Mouse (Mus musculus): ENCODE results near the gene Cabp4. TPM values are rescaled to one million over a fixed set of nuclear protein-coding genes. Genes with fewer than 3 reads are reported as not detected.

Gene Cabp4
- total and polyA plus RNA-seq, 3 experiments, result 0.21 TPM; not detected in 2

DNA sequence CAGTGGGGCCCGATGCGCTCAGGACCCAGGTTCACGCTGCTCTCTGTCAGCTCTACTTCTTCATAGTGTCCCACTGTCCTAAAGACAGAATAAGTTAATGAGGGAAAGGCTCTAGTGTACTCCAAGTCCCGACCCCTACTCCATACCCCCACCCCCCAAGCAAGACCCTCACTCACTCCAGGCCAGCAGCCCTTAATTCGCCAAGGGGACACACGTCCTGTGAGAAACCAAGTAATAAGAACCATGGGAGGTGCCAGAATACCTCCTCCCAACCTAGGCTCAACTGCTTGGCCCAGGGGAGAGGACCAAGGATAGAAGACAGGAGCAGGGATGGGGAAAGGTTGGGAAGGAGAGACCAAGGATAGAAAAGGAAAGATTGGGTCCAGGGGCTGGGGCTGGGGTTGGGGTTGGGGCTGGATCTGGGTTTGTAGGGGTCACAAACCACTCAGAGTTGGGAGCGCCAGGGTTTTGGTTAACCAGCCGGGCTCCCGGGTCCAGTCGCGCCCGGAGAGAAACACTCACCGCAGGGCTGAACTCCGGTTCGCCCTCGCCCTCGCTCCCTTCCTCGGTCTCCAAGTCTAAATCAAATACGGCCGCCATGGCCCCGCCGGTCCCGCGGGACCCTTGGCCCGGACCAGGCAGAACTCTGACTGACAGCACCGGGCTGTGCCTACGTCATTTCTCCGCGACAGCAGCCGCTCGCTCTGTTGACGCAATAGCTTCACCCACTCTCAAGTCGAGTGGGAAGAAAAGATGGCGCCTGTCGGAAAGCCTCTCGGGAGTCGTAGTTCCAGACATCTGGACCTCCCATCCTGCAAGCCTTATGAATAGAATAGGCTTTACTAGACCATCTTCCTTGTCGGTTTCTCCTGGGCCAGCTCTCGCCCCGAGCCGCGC is 19.1 kb upstream of the Cabp4 start, which contains the start of gene Rps6kb2:
Gene Rps6kb2 (minus strand): TSS at position 709 of the 897 bp plus-strand sequence.
- Histone ChIP-seq H3K79me2 (replicated peaks; ENCODE audit: control insufficient read depth, insufficient read depth, low read length) (no peaks in the 10 kb centered on the region), H3K9ac (ENCODE audit: low read depth, low read length) (peak within 1 kb of the TSS; percentile 63), H3K36me3 (ENCODE audit: control insufficient read depth, insufficient read depth, low read length) (no peaks in the 10 kb centered on the region), H3K4me3 (peak within 1 kb of the TSS; percentile 76), H3K27me3 (ENCODE audit: control insufficient read depth, insufficient read depth, low read length) (no peaks in the 10 kb centered on the region), H3K4me1 (ENCODE audit: control insufficient read depth, insufficient read depth, low read length) (peaks cover 3% of the 10 kb centered on the region), H3K27ac (peak within 1 kb of the TSS; percentile 90)
- DNase-seq, result peak; percentile 96 to 97
- TF ChIP-seq EP300 (IDR thresholded peaks at IDR 0.05; ENCODE audit: insufficient read depth, low read depth, low read length) (peak; percentile 88; the same call in 1 of the 2 replicates), POLR2A (IDR thresholded peaks at IDR 0.05; ENCODE audit: insufficient read depth, low read depth, low read length) (peak; percentile 83), CTCF (IDR thresholded peaks at IDR 0.05) (no peak)
- intact Hi-C loops (cut with DNase I), result loop anchor here (2.0 kb wide), 2 partner anchors 14 to 36 kb away; partner anchors contain the start of gene Coro1b
- WGBS, result 6% methylated on average over 42 of the region's 42 CpGs

DNA sequence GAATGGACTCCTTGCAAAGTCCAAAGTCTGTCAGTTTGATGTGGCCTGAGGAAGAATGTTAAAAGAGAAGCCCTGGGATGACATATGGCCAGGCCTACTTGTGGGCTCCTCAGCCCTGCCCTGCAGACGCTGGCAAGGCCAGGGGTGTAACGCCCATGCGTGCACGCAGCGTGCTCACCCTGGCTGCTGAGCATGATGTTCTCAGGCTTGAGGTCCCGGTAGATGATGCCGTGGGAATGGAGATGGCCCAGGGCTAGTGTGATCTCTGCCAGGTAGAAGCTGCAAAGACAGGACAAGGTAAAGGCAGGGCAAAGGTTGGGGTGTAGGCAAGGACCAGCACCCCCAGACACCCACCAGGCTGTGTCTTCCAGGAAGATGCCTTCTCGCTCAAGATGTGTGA is 15.2 kb upstream of the Cabp4 start:
- WGBS, result 94% methylated on average over 8 of the region's 8 CpGs
- no peak for DNase-seq
- Histone ChIP-seq H3K27me3 (ENCODE audit: control insufficient read depth, insufficient read depth, low read length) (no peaks in the 10 kb centered on the region), H3K36me3 (ENCODE audit: control insufficient read depth, insufficient read depth, low read length) (no peaks in the 10 kb centered on the region), H3K9ac (ENCODE audit: low read depth, low read length) (no peak overlapping the region), H3K4me1 (ENCODE audit: control insufficient read depth, insufficient read depth, low read length) (peaks cover 4% of the 10 kb centered on the region; the same call in 1 of the 2 replicates), H3K27ac (no peak overlapping the region), H3K4me3 (no peak overlapping the region), H3K79me2 (replicated peaks; ENCODE audit: control insufficient read depth, insufficient read depth, low read length) (no peaks in the 10 kb centered on the region)
- TF ChIP-seq POLR2A (IDR thresholded peaks at IDR 0.05; ENCODE audit: insufficient read depth, low read depth, low read length), result no peak
- no peak for TF ChIP-seq CTCF (IDR thresholded peaks at IDR 0.05)
- no peak for TF ChIP-seq EP300 (IDR thresholded peaks at IDR 0.05; ENCODE audit: insufficient read depth, low read depth, low read length)
- intact Hi-C loops (cut with DNase I), result no loop called here

DNA sequence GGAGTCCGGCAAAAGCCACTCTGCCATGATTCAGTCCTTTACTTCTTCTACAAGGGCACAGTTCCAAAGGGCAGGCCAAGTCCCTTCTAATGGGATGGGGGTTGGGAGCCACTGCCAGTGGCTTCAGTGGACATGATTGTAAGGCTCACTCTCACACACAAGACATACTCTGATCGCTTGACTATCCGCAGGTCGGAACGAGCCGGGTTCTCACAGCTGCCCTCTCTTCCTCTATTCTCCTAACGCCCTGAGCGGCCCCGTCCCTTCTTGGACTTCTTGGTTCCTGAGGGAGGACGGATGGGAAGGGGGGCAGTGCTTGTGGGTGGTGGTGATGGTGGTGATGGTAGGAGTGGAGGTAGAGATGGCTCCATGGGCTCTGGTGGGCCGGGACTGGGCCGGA is 12.9 kb upstream of the Cabp4 start:
- 85% methylated on average over 12 of the region's 12 CpGs for WGBS
- H3K36me3 ChIP-seq (ENCODE audit: control insufficient read depth, insufficient read depth, low read length), result no peaks in the 10 kb centered on the region
- no peak overlapping the region for H3K27ac ChIP-seq
- no peaks in the 10 kb centered on the region for H3K27me3 ChIP-seq (ENCODE audit: control insufficient read depth, insufficient read depth, low read length)
- intact Hi-C loops (cut with DNase I), result no loop called here
- H3K79me2 ChIP-seq (replicated peaks; ENCODE audit: control insufficient read depth, insufficient read depth, low read length), result no peaks in the 10 kb centered on the region
- TF ChIP-seq EP300 (IDR thresholded peaks at IDR 0.05; ENCODE audit: insufficient read depth, low read depth, low read length) (no peak), POLR2A (IDR thresholded peaks at IDR 0.05; ENCODE audit: insufficient read depth, low read depth, low read length) (no peak), CTCF (IDR thresholded peaks at IDR 0.05) (no peak)
- no peak overlapping the region for H3K9ac ChIP-seq (ENCODE audit: low read depth, low read length)
- peaks cover 3% of the 10 kb centered on the region; the same call in 1 of the 2 replicates for H3K4me1 ChIP-seq (ENCODE audit: control insufficient read depth, insufficient read depth, low read length)
- H3K4me3 ChIP-seq, result no peak overlapping the region
- DNase-seq, result no peak

DNA sequence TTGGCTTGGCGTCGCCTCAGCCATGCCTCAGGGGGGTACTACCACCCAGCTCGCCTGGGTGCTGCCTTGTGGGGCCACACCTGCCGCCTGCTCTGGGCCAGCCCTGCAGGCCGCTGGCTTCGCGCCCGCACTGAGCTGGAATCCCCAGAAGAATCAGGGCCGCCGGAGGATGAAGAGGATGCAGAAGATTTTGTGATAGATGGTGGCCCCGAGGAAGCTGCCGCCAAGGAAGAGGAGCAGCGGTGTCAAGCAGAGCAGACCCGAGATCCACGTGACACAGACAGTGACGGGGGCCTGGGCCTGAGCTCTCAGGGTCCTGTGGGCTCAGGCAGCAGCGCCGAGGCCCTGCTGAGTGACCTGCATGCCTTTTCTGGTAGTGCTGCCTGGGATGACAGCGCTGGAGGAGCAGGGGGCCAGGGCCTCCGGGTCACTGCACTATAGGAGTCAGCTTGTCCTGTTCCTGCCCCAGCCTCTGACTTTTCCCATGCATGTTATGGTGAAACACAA is 12.3 kb upstream of the Cabp4 start:
- Histone ChIP-seq H3K27me3 (ENCODE audit: control insufficient read depth, insufficient read depth, low read length) (no peaks in the 10 kb centered on the region), H3K36me3 (ENCODE audit: control insufficient read depth, insufficient read depth, low read length) (no peaks in the 10 kb centered on the region), H3K27ac (no peak overlapping the region), H3K9ac (ENCODE audit: low read depth, low read length) (no peak overlapping the region), H3K4me1 (ENCODE audit: control insufficient read depth, insufficient read depth, low read length) (peaks cover 3% of the 10 kb centered on the region), H3K79me2 (replicated peaks; ENCODE audit: control insufficient read depth, insufficient read depth, low read length) (no peaks in the 10 kb centered on the region), H3K4me3 (no peak overlapping the region)
- WGBS, result 76% methylated on average over 20 of the region's 20 CpGs
- intact Hi-C loops (cut with DNase I), result no loop called here
- DNase-seq, result no peak
- no peak for TF ChIP-seq POLR2A (IDR thresholded peaks at IDR 0.05; ENCODE audit: insufficient read depth, low read depth, low read length)
- TF ChIP-seq CTCF (IDR thresholded peaks at IDR 0.05), result no peak
- no peak for TF ChIP-seq EP300 (IDR thresholded peaks at IDR 0.05; ENCODE audit: insufficient read depth, low read depth, low read length)

DNA sequence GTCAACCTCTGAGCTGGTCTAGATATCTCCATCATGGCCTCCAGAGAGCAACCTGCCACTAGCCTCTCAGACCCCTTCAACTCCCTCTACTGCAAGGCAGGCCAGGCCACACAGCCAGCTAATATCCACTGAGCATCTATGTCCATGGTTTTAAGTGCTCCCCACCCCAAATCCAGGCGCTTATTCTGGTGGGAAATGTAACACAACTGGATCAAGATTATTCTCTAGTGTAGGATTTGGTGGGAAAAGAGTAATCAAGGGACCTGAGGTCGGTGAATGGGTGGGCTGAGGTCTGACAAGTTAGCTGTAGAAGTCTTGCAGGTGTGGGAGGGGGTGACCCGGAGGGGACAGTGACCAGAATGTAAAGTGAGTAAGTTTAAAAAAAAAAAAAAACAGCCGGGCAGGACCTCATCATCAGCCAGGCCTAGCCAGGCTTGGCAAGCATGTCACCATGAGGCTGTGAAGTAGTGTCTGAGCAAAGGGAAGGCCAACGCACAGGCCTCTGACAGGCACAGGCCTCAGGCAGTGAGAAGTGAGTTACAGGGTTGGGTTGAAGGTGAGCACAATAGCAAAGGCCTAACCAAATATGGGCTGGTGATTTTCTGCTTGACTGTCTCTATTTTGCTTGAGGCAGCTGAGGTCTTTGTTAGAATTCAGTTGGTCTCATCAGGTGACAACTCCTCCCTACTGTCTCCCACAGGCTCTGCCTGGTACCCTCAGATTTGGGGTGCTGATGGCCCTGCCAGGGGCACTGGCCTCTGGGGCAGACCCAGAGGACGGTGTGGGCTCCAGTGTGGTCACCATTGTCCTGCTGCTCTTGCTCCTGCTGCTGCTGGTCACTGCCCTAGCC is 11.6 kb upstream of the Cabp4 start:
- H3K4me3 ChIP-seq, result no peak overlapping the region
- WGBS, result 72% methylated on average over 6 of the region's 6 CpGs
- H3K27me3 ChIP-seq (ENCODE audit: control insufficient read depth, insufficient read depth, low read length), result no peaks in the 10 kb centered on the region
- peaks cover 3% of the 10 kb centered on the region for H3K4me1 ChIP-seq (ENCODE audit: control insufficient read depth, insufficient read depth, low read length)
- 0 out of 2 replicates have a peak, but pooled peaks have one; percentile 19 for TF ChIP-seq POLR2A (IDR thresholded peaks at IDR 0.05; ENCODE audit: insufficient read depth, low read depth, low read length)
- no peak for TF ChIP-seq CTCF (IDR thresholded peaks at IDR 0.05)
- no peak overlapping the region for H3K9ac ChIP-seq (ENCODE audit: low read depth, low read length)
- no peak for DNase-seq
- no peak overlapping the region for H3K27ac ChIP-seq
- H3K79me2 ChIP-seq (replicated peaks; ENCODE audit: control insufficient read depth, insufficient read depth, low read length), result no peaks in the 10 kb centered on the region
- intact Hi-C loops (cut with DNase I), result no loop called here
- H3K36me3 ChIP-seq (ENCODE audit: control insufficient read depth, insufficient read depth, low read length), result no peaks in the 10 kb centered on the region
